Mouse (Mus musculus) 3134 (cell line): ENCODE data around the gene Cwc27.

Experiments used
- DNase-seq: peaks from one replicate; pipeline ENCODE4 v3.0.0-alpha.2; 2011; ENCODE audit warnings: low spot score; ENCODE audit not compliant: insufficient read length; ENCODE audit errors: extremely low read depth

Gene Cwc27

DNA sequence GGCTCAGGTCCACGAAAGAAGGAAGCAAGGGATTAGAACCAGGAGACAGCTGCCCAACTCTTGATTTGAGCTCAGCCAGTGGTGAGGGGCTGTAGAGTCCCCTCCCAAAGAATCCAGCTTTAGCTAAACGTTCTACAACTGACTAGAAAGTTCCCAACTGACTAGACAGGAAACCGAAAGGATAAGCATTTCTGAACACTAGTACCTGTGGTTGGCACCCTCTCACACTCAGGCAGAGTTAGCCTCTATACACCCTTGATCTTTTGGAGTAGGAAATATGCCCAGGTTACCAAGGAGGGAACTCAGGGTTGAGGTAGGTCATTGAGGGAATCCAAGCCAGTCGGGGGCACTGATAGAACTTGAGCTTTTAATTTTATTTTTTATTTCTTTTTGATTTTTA lies 199.7 kb downstream of the Cwc27 start:
- no peak for DNase-seq

DNA sequence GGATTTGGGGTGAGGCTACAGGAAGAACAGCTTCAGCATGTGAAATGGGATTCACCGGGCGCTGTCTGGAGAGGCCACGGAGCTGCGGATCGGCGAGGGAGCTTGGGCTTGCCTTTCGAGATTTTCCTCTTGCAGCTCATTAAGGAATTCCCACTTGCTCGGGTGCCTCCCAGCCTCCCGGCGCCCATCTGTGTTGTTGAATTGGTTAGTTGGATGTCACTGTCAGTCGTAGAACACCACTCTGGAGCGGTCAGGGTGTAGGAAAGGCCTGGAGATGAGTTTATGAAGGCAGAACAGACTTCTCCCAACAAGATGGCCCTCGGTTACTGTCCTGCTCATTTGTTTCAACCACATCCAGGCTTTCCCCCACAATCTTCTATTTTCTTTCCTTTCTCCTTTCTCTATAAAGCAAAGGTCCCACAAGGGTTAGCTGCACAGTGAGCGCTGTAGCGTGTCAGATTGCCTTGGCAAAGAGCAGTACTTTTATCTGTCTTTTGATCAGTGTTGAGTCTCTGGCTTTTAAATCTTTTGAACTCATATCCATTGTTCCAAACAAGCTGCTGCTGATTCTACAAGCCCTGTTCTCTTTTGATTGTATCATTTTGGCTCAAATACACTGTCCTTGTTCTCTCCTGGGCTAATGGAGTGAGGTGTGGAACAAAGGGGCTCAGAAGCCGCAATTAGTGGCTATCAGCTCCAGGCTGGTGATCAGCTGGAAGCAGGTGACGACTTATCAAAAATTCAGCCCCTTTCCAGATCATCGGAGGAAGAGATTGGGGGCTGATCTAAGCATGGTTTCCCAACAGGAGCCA lies 200.7 kb downstream of the Cwc27 start:
- DNase-seq, result no peak

DNA sequence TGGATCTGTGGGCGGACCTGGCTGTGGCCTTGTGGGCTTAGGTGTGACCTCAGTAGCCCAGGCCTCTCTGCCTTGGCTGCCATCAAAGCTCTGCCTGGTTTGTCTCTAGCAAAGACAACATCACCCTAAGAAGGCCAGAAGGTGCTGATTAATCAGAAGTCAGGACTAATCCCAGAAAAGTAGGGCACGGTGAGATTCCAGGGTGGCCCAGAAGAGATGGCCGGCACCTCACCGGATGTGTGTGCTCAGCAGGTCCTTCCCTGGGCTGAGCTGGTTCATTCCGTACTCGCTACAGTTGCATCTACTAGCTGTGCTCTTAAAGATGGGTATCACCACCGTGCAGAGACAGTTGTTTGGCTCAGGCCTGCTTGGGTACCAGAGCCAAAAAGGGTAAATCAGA lies 201.8 kb downstream of the Cwc27 start:
- DNase-seq, result no peak

DNA sequence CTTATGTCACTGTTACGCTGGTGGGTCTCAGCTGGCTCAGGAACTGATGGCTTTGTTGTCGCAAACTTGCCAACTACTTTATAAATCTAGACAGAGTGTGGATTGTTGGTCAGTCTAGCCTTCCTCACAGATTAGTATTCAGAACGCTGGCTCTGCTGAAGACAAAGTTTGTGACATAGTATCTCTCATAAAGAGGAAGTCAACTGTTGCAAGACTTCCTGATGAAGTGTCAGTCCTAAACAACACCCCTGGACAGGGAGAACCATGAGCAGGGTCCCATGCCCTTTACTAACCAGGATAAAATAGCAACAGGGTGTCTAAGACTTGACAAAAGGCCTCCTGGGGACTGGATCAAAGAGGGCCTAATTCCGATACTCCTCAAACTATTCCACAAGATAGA lies 205.6 kb downstream of the Cwc27 start:
- no peak for DNase-seq

DNA sequence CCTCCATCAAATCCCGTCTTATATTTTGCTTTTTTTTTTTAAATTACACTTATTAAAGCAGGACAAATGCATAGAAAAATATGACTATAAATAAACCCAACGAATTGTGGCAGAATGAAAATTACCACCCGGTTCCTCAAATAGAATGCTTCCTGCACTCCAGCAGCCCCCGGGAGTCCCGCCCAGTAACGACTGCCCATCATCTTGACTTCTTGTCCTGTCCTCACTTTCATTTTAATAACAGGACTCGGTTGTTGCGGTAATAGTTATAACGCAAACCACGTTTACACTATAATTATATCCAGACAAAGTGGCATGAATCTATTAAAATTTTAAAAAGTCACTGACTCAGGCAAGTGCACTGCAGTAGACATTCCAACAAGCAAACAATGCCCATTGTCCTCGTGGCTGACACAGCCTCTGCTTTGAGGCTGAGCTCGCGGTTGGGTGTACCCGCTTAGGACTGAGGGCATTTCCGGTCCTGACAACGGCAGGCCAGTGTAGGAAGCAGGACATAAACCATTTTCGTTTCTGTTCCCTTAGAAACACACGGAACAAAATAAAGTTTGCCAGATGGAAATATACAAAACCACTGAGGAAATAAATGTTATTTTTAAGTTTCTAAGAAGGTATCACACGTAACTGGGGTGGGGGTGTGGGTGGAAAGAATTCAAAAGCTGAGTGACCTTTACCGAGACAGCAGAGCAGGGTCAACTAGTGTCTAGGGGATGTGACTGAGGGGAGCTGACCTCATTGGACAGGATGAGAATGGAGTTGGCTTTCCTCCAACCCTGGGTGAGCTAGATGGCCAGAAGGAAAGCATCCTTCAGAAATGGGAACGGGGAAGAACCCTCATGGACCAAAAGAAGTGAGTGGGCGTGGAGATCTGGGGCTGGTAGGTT lies 206.5 kb downstream of the Cwc27 start:
- no peak for DNase-seq

DNA sequence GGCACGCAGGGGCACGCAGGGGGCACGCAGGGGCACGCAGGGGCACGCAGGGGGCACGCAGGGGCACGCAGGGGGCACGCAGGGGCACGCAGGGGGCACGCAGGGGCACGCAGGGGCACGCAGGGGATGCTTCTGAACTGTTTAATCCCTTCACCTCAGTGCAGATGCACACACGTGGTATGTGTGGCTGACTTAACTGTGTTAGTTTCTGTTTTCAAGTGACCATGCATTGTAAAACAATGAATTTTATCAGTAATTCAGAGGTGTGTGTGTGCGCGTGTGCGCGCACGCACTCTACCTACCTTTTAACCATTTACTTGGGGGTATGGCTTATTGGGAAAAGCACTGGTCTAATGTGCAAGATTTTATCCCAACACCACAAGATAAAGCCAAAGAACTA lies 208.4 kb downstream of the Cwc27 start:
- DNase-seq, result no peak

DNA sequence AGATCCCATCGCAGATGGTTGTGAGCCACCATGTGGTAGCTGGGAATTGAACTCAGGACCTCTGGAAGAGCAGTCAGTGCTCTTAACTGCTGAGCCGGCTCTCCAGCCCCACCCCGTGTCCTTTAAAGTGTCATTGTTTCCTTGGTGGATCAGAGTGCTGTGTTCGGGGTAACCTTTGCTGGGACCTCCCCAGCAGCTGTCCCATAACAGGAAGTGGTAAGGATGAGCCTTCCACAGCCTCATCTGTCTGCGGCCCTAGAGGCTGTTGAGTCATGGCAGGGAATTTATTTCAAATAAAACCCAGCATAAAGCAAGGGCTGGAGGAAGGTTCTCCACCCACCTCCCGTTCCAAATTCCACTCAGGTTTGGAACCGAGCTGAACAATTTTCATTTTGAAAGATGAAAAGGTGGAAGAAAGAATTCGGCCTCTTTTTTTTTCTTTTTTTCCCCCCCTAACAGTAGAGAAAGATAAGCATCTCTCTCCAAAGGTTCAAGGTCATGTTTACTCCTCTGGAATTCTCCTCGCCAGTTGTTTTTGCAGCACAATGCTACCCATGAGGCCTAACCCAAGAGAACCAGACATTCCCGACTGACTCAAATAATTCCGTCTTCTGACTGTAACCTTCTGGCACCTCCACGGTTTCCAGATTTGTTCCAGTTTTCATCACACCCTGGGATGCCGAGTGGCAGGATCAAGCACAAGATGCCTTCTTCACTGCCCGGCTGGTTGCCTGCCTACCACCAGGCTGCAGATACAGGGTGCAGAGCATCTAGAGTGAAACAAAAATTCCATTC lies 210.0 kb downstream of the Cwc27 start:
- peak; percentile 45 for DNase-seq

DNA sequence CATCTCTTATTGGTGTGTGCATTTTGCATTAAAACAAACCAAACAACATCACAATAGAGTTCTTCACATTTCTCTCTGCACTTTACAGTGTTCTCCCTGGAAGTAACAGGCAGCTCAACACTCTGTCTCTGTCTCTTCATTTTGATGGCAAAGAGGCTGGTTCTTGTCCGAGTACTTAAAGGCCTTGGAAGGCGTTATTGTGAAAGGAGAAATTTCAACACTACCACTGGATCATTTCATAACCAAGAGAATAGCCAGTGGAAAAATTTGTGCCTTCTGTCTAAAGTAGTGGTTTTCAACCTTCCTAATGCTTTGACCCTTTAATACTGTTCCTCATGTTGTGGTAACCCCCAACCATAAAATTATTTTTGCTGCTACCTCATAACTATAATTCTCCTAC lies 211.8 kb downstream of the Cwc27 start:
- no peak for DNase-seq

DNA sequence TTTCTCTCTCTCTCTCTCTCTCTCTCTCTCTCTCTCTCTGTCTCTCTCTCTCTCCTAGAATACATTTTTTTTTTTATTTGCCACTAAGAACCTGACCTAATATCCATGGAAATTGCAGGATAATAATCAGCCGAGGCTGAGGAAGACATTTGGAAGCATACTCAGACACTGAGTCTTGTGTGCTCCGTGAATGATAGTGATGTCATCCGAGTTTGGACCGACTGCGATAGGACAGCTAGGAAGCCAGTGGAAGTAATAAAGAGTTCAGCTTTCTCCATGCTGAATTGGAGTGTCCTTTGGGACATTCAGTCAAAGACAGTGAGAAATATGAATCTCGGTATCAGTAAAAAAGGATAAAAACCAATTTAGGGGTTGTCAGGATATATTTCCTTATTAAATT lies 214.7 kb downstream of the Cwc27 start:
- no peak for DNase-seq

DNA sequence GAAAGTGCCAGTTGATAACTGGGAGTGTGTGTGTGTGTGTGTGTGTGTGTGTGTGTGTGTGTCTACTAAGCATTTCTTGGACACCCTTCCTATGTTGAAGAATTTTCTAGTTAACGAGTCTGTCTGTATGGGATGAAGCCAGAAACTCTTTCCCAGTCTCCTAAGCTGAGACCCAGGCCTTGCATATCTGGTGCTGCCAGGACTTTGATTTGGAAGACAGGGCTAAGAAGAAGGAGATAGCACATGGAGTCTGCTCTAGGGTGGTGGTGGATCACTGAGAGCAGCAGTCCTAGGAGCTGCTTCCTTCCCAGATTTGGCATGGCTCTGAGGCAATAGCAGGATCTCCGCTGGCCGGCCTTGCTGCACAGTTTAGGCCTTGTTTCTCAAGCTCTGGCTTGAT lies 215.2 kb downstream of the Cwc27 start:
- DNase-seq, result no peak

DNA sequence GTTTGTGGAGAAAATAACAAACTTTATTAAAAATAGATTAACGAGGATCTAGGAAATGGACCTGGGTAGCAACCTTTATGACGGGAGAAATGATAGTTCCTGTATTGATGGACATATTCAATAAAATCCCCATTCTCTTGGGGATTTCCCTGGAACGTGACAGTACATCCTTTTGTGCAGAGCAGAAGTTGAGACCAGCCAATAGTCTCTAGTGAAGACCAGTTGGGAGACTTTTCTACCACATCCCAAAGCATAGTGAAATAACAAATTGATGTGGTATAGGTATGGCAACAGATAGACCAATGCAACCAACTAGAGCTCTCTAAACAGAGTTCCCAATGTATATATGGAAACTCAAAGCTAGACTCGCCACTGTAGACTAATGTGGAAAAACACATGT lies 220.7 kb downstream of the Cwc27 start:
- no peak for DNase-seq

DNA sequence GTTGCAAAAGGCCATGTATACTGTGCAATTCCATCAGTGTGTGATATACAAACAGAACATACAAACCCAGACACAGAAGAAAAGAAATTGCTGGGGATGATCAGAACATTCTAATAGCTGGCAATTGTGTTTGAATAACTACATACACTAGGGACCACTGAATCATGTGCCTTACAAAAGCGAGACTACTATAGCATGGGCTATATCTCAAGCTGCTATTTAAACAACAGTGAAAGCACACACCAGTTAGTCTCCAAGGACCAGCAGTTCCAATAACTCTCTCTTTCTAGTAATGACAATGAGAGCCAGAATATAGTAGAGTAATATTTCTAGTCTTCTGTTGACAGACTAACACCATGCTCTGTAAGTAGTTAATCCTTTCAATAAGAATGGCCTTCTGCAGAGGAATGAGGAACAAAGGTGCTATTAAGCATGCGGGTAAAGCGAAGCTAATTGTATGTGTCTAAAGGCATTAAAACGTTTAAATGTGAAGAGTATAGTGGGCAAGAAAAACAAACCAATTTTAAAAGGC lies 222.1 kb downstream of the Cwc27 start:
- no peak for DNase-seq

DNA sequence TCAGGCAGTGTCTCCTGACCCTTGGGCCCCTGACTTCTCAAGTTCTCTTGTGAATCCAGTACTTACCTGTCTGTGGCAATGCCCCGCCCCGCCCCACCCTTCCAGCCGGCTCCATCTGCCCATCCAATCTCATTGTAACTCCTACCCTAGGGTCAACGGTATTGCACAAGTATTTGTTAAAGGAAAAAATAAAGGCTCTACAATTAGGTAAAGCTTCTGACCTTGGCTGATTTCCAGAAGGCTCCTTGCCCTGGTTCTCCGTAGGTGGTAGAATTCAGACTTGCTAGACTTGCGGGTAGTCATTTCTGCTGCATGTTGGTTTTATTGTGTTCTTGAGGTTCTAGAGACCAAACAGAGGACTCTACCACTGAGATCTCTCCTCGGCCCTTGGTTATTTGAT lies 226.0 kb downstream of the Cwc27 start:
- DNase-seq, result no peak

DNA sequence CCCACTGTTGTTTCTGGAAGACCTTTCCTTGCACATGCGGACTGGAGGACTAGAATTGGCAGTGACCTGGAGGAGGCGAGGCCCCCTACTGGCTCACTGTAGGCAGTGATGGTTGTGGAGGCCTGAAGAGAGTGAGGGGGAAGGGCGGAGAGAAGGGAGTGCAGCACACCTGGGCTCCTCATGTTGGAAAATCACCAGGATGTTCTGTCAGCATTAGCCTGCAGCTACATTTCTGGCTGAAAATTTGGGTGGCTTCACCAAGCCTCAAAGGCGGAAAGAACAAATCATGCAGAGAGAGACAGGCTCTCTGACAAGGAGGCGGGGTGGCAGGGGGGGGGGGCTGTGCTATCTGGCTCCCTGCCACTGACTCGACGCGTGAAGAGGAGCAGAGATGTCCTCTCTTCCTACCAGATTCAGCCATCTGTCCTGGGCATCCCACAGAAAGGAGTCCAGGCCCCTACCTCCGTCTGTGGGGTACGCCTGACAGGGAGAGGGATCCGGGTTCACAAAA lies 226.8 kb downstream of the Cwc27 start:
- DNase-seq, result no peak

DNA sequence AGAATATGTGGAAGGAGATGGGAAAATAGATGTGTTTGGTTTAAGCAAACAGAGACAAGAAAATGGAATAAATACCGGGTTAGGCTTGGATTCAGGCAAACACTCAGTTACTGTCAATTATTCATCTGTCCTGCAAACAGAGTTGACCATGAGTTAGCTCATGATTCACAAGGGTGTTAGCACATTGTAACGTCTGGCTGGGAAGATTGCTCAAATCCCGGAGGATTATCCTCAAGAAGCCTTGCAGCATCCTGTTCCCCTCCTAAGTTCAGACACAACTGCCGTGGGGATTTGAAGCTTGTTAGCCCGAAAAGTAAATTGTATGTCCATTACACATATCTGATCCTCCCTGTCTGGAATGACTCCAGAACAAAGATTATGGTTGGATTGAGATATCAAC lies 228.6 kb downstream of the Cwc27 start:
- no peak for DNase-seq
